Mouse (Mus musculus) heart, embryonic 11.5 days (tissue): Measurements from ENCODE around the gene Stk25. TPM values are rescaled to one million over a fixed set of nuclear protein-coding genes. Genes with fewer than 3 reads are reported as not detected.

Source experiments
- ATAC-seq: fragments of 200-750 bp; cut with Nextera tagmentation; replicated peaks from 2 replicates; pipeline ENCODE4 v1.8.0; 2017; ENCODE audit warnings: moderate library complexity; ENCODE audit not compliant: insufficient number of reproducible peaks, low FRiP score, low TSS enrichment
- H3K27ac ChIP-seq: fragments of 300-500 bp; sonication (generic); 2 replicates; pipeline ENCODE4 v1.5.1; 2014; ENCODE audit warnings: mild to moderate bottlenecking, low read depth, low read length
- H3K27me3 ChIP-seq: fragments of 300-500 bp; sonication (generic); 2 replicates; pipeline ENCODE4 v1.6.1; 2014; ENCODE audit warnings: mild to moderate bottlenecking, low read length, mixed read lengths; ENCODE audit not compliant: control insufficient read depth, insufficient read depth
- H3K36me3 ChIP-seq: fragments of 300-500 bp; sonication (generic); 2 replicates; pipeline ENCODE4 v1.6.1; 2014; ENCODE audit warnings: mild to moderate bottlenecking, low read length, moderate library complexity, mixed read lengths; ENCODE audit not compliant: control insufficient read depth, insufficient read depth
- H3K4me1 ChIP-seq: fragments of 300-500 bp; sonication (generic); 2 replicates; pipeline ENCODE4 v1.6.1; 2014; ENCODE audit warnings: low read length; ENCODE audit not compliant: control insufficient read depth, insufficient read depth
- H3K4me2 ChIP-seq: fragments of 300-500 bp; sonication (generic); 2 replicates; pipeline ENCODE4 v1.6.1; 2014; ENCODE audit warnings: mild to moderate bottlenecking, moderate library complexity
- H3K4me3 ChIP-seq: fragments of 300-500 bp; sonication (generic); 2 replicates; pipeline ENCODE4 v1.5.1; 2014; ENCODE audit warnings: low read depth, low read length
- H3K9ac ChIP-seq: fragments of 300-500 bp; sonication (generic); 2 replicates; pipeline ENCODE4 v1.6.1; 2014; ENCODE audit warnings: mild to moderate bottlenecking, low read depth, low read length, moderate library complexity
- H3K9me3 ChIP-seq: fragments of 300-500 bp; sonication (generic); replicated peaks from 2 replicates; pipeline ENCODE4 v1.6.1; 2016; ENCODE audit warnings: low read length; ENCODE audit not compliant: control insufficient read depth
- WGBS: fragments of 180-500 bp; shearing (Covaris S2); extraction: QIAGEN DNeasy Blood & Tissue Kit; methylation state at CpG from one replicate; pipeline ENCODE4 v1.1.7; 2014; ENCODE audit not compliant: insufficient replicate concordance; 5-methylcytosine and 5-hydroxymethylcytosine counted together
- polyA plus RNA-seq: library from polyadenylated mRNA; unstranded; fragments of >200 nt; fragmentation: Nextera tagmentation; extraction: Ambion mirVana; gene quantifications from 2 replicates; pipeline ENCODE4 v1.2.1, GENCODE M21; 2014

Gene Stk25
- polyA plus RNA-seq, 1 experiment from 2014 or later = 144 TPM

- Histone ChIP-seq H3K36me3 (no peaks in the 10 kb centered on the region), H3K4me3 (no peak overlapping the region), H3K4me1 (no peaks in the 10 kb centered on the region), H3K27me3 (no peaks in the 10 kb centered on the region), H3K4me2 (no peak overlapping the region), H3K9me3 (no peaks in the 10 kb centered on the region), H3K27ac (no peak overlapping the region), H3K9ac (no peak overlapping the region)
- no peak for ATAC-seq
- 70% methylated on average over 4 of the region's 4 CpGs for WGBS
Measured at GRCm38 (mm10) chr1:93577861-93578260, 80.6 kb downstream of the Stk25 start.

GRCm38 (mm10) chr1:93577066-93577465 is 81.4 kb downstream of the Stk25 start:
- WGBS = 70% methylated on average over 3 of the region's 3 CpGs
- Histone ChIP-seq H3K9ac (no peak overlapping the region), H3K27me3 (no peaks in the 10 kb centered on the region), H3K4me3 (no peak overlapping the region), H3K4me2 (no peak overlapping the region), H3K4me1 (no peaks in the 10 kb centered on the region), H3K9me3 (no peaks in the 10 kb centered on the region), H3K27ac (no peak overlapping the region), H3K36me3 (no peaks in the 10 kb centered on the region)
- no peak for ATAC-seq

Other genes with a start within 250 kb of the Stk25 start
- gene Hdlbp, start 179.8 kb downstream of the Stk25 start, polyA plus RNA-seq = 137 and 144 TPM in 2 replicates
- 3.7 and 4.8 TPM in 2 replicates for gene Farp2, start 146.6 kb downstream of the Stk25 start, polyA plus RNA-seq
- gene Bok, start 27.0 kb upstream of the Stk25 start, polyA plus RNA-seq = 29.2 and 33.2 TPM in 2 replicates
- 70.6 and 70.9 TPM in 2 replicates for gene Atg4b, start 92.8 kb upstream of the Stk25 start, polyA plus RNA-seq
- 49.5 and 53.3 TPM in 2 replicates for gene Thap4, start 96.2 kb upstream of the Stk25 start, polyA plus RNA-seq
- gene Dtymk, start 143.3 kb upstream of the Stk25 start, polyA plus RNA-seq = 201 and 206 TPM in 2 replicates
- 14.4 and 15.5 TPM in 2 replicates for gene Ing5, start 145.3 kb upstream of the Stk25 start, polyA plus RNA-seq
- 12.0 and 12.9 TPM in 2 replicates for gene D2hgdh, start 166.2 kb upstream of the Stk25 start, polyA plus RNA-seq
- 0.17 TPM in 1 of 2 replicates, not detected in the other for gene Gal3st2, start 202.6 kb upstream of the Stk25 start, polyA plus RNA-seq